Mouse (Mus musculus) cortical plate, adult 2 months (tissue): ENCODE measurements at regions not wholly inside any gene's neighbourhood (a gene's known extent, or its start where the extent isn't known, plus 50 kb on each side); places are given as distances from the start of the nearest gene placed in this dataset.
"Not testable (repeated sequence)": the region's sequence is repeated elsewhere in the genome, so short reads cannot be mapped to it uniquely, and the experiment has no call there.

Experiments
- CTCF ChIP-seq: fragments of 200-500 bp; IDR thresholded peaks from 2 replicates; pipeline ENCODE4 v1.5.1; 2011; ENCODE audit warnings: mild to moderate bottlenecking, control low read depth, low read length; ENCODE audit not compliant: insufficient read depth; ENCODE audit errors: extremely low read depth
- POLR2A ChIP-seq: fragments of 200-500 bp; IDR thresholded peaks from 2 replicates; pipeline ENCODE4 v1.6.1; 2011; ENCODE audit warnings: mild to moderate bottlenecking, low read length, control low read depth; ENCODE audit not compliant: insufficient read depth; ENCODE audit errors: extremely low read depth

DNA sequence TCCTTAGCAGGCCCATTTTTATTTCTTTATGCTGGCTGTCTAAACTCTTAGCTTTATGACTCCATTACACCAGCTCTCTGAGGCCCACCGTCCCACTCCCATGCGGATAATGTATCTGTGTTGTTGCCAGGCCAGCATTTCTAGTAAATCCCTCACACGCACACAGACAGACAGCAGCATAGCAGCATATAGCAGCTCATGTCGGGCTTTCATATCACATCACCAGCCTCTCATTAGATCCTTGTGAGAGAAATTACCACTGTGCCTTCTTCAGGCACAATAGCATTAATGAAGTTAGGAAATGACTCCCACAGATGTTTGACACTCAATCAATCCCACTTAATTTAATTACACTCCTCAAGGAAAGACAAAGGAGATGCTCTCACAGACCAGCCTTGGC is 532.2 kb upstream of the Igfbp7 start:
- TF ChIP-seq CTCF, POLR2A: not testable (repeated sequence)
